Mouse (Mus musculus) forebrain, embryonic 10.5 days (tissue): ENCODE data around the gene Rusc1. TPM values are rescaled to one million over a fixed set of nuclear protein-coding genes. Genes with fewer than 3 reads are reported as not detected.

Experiments
- DNase-seq: peaks from one replicate; pipeline ENCODE4 v3.0.0-alpha.2; 2017; ENCODE audit warnings: low spot score; ENCODE audit errors: extremely low spot score
- H3K27ac ChIP-seq: fragments of 300-500 bp; sonication (generic); 2 replicates; pipeline ENCODE4 v1.5.1; 2016; ENCODE audit warnings: mild to moderate bottlenecking
- H3K27me3 ChIP-seq: fragments of 300-500 bp; sonication (generic); 2 replicates; pipeline ENCODE4 v1.6.1; 2016; ENCODE audit warnings: mild to moderate bottlenecking; ENCODE audit not compliant: poor library complexity, severe bottlenecking
- H3K36me3 ChIP-seq: fragments of 300-500 bp; sonication (generic); replicated peaks from 2 replicates; pipeline ENCODE4 v1.6.1; 2016; ENCODE audit warnings: mild to moderate bottlenecking, moderate library complexity
- H3K4me1 ChIP-seq: fragments of 300-500 bp; sonication (generic); 2 replicates; pipeline ENCODE4 v1.6.1; 2016
- H3K4me3 ChIP-seq: fragments of 300-500 bp; sonication (generic); 2 replicates; pipeline ENCODE4 v1.5.1; 2016; ENCODE audit warnings: mild to moderate bottlenecking, moderate library complexity
- H3K9me3 ChIP-seq: fragments of 300-500 bp; sonication (generic); 2 replicates; pipeline ENCODE4 v1.6.1; 2016; ENCODE audit warnings: mild to moderate bottlenecking, moderate library complexity
- WGBS: fragments of 180-500 bp; shearing (Covaris S2); methylation state at CpG from one replicate; pipeline ENCODE4 v1.1.7; 2016; 5-methylcytosine and 5-hydroxymethylcytosine counted together
- polyA plus RNA-seq: library from polyadenylated mRNA; unstranded; fragments of >200 nt; fragmentation: Nextera tagmentation; extraction: Ambion mirVana; gene quantifications from 2 replicates; pipeline ENCODE4 v1.2.1, GENCODE M21; 2016

Rusc1 gene
- 12.4 and 13.7 TPM in 2 replicates for polyA plus RNA-seq

- peak; percentile 76 for DNase-seq
- H3K4me1 ChIP-seq: peaks cover 66% of the 10 kb centered on the region
- no peaks in the 10 kb centered on the region for H3K9me3 ChIP-seq
- H3K27me3 ChIP-seq: peaks cover 62% of the 10 kb centered on the region
- peaks cover 57% of the 10 kb centered on the region for H3K36me3 ChIP-seq
- 2% methylated on average over 18 of the region's 18 CpGs for WGBS
- H3K27ac ChIP-seq: peak within 1 kb of the TSS; percentile 89
- H3K4me3 ChIP-seq: peak within 1 kb of the TSS; percentile 71
Measured at GRCm38 (mm10) chr3:89093175-89093574, at the start of gene Rusc1. Rusc1 (minus strand) TSS chr3:89093311.

- Histone ChIP-seq H3K27ac (peak overlapping the region; percentile 67), H3K4me3 (peak overlapping the region; percentile 16), H3K27me3 (peaks cover 35% of the 10 kb centered on the region), H3K9me3 (no peaks in the 10 kb centered on the region), H3K4me1 (peaks cover 10% of the 10 kb centered on the region), H3K36me3 (no peaks in the 10 kb centered on the region; the same call in 1 of the 2 replicates)
- WGBS: 39% methylated on average over 9 of the region's 9 CpGs
- DNase-seq: no peak
Measured at GRCm38 (mm10) chr3:89136365-89136764, 43.3 kb upstream of the Rusc1 start.

GRCm38 (mm10) chr3:89135958-89136357, 42.8 kb upstream of the Rusc1 start, which contains the start of gene Pklr:
Pklr (plus strand) TSS chr3:89136142.
- Histone ChIP-seq H3K27me3 (peaks cover 35% of the 10 kb centered on the region), H3K9me3 (no peaks in the 10 kb centered on the region), H3K4me1 (peaks cover 10% of the 10 kb centered on the region), H3K36me3 (no peaks in the 10 kb centered on the region), H3K27ac (peak within 1 kb of the TSS; percentile 67), H3K4me3 (peak within 1 kb of the TSS; percentile 16)
- no peak for DNase-seq
- 63% methylated on average over 3 of the region's 3 CpGs for WGBS

GRCm38 (mm10) chr3:89133752-89134151, 40.6 kb upstream of the Rusc1 start:
- no peaks in the 10 kb centered on the region for H3K9me3 ChIP-seq
- no peak for DNase-seq
- H3K4me1 ChIP-seq: peaks cover 14% of the 10 kb centered on the region
- 92% methylated on average over 1 of the region's 1 CpGs for WGBS
- peaks cover 35% of the 10 kb centered on the region for H3K27me3 ChIP-seq
- H3K36me3 ChIP-seq: no peaks in the 10 kb centered on the region
- H3K27ac ChIP-seq: peak overlapping the region; percentile 21; the same call in 1 of the 2 replicates
- no peak overlapping the region for H3K4me3 ChIP-seq

GRCm38 (mm10) chr3:89133063-89133450, 39.9 kb upstream of the Rusc1 start:
- Histone ChIP-seq H3K4me3 (no peak overlapping the region), H3K36me3 (no peaks in the 10 kb centered on the region), H3K27me3 (peaks cover 35% of the 10 kb centered on the region), H3K9me3 (no peaks in the 10 kb centered on the region), H3K27ac (peak overlapping the region; percentile 31; the same call in 1 of the 2 replicates), H3K4me1 (peaks cover 15% of the 10 kb centered on the region)
- DNase-seq: no peak
- WGBS: 87% methylated on average over 7 of the region's 7 CpGs

- DNase-seq: peak; percentile 46
- H3K4me1 ChIP-seq: peaks cover 15% of the 10 kb centered on the region
- H3K27me3 ChIP-seq: peaks cover 35% of the 10 kb centered on the region
- 15% methylated on average over 30 of the region's 30 CpGs for WGBS
- H3K27ac ChIP-seq: peak overlapping the region; percentile 48
- no peaks in the 10 kb centered on the region for H3K36me3 ChIP-seq
- H3K9me3 ChIP-seq: no peaks in the 10 kb centered on the region
- peak overlapping the region; percentile 48 for H3K4me3 ChIP-seq
Measured at GRCm38 (mm10) chr3:89132285-89133062, 39.4 kb upstream of the Rusc1 start.

DNA sequence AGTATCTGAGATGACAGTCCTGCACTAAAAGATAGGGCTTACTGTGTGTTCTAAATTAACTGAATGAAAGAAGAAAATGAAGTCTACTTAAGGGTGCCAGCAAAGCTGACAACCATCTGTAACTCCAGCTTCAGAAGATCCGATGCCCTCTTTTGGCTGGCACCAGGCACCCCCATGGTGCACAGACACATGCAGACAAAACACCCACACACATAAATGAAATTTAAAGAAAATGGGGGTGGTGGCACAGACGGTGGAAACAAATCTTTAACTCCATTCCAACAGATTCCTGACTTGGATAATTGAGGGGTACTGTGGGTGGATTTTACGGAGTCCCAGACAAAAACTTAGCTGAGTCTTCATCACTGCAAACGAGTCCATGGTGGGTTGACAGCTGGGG, 38.7 kb upstream of the Rusc1 start:
- no peaks in the 10 kb centered on the region for H3K36me3 ChIP-seq
- DNase-seq: no peak
- 57% methylated on average over 4 of the region's 4 CpGs for WGBS
- H3K27ac ChIP-seq: peak overlapping the region; percentile 48
- peak overlapping the region; percentile 48 for H3K4me3 ChIP-seq
- H3K4me1 ChIP-seq: peaks cover 15% of the 10 kb centered on the region
- H3K27me3 ChIP-seq: peaks cover 35% of the 10 kb centered on the region
- H3K9me3 ChIP-seq: no peaks in the 10 kb centered on the region

DNA sequence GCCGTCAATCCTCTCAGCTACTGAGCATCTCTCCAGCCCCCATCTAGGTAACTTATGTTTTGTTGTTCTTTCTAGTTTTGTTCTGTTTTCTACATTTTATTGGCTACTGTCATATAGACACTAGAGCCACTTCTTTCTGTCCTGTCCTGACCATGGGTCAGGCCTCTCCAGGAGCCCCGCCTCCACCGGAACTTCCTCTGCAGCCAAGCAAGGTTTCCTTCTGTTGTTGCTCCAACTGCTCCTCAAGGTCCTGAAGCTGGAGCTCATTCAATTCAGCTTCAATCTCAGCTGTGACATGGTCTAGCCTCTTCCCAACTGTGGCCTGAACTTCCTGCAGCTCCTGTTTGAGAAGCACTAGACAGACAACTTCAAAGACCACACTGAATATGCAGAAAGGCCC, 36.8 kb upstream of the Rusc1 start:
- Histone ChIP-seq H3K27ac (no peak overlapping the region), H3K9me3 (no peaks in the 10 kb centered on the region), H3K27me3 (peaks cover 26% of the 10 kb centered on the region), H3K36me3 (no peaks in the 10 kb centered on the region), H3K4me1 (peaks cover 15% of the 10 kb centered on the region), H3K4me3 (no peak overlapping the region)
- no peak for DNase-seq
- 97% methylated on average over 3 of the region's 3 CpGs for WGBS

GRCm38 (mm10) chr3:89125981-89126380, 32.9 kb upstream of the Rusc1 start:
- 94% methylated on average over 3 of the region's 3 CpGs for WGBS
- Histone ChIP-seq H3K36me3 (no peaks in the 10 kb centered on the region), H3K9me3 (no peaks in the 10 kb centered on the region), H3K27me3 (no peaks in the 10 kb centered on the region), H3K4me3 (no peak overlapping the region), H3K4me1 (peaks cover 5% of the 10 kb centered on the region; the same call in 1 of the 2 replicates), H3K27ac (no peak overlapping the region)
- no peak for DNase-seq

GRCm38 (mm10) chr3:89124241-89124640, 31.1 kb upstream of the Rusc1 start:
- Histone ChIP-seq H3K36me3 (no peaks in the 10 kb centered on the region), H3K27ac (no peak overlapping the region), H3K4me3 (no peak overlapping the region), H3K27me3 (no peaks in the 10 kb centered on the region), H3K4me1 (peaks cover 5% of the 10 kb centered on the region; the same call in 1 of the 2 replicates), H3K9me3 (no peaks in the 10 kb centered on the region)
- no peak for DNase-seq
- 92% methylated on average over 3 of the region's 3 CpGs for WGBS

DNA sequence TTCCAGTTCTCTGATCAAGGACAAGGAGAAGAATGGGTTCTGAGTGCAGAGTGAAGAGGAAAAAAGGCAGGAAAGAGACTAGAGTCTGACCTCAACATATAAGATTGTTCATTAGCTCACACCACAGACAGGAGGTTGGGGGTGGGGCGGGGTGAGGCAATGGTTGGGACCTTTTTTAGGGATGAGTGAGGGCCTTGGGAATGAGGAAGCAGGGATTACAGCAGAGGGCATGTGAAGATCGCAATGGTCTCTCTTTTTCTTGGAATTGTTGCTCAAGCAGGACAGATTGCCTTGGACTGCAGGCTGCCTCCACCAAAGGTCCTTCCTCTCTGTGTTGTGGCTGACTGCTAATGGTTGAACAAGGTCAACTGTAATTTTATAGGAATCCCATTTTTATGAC, 30.2 kb upstream of the Rusc1 start:
- WGBS: 82% methylated on average over 2 of the region's 2 CpGs
- H3K36me3 ChIP-seq: no peaks in the 10 kb centered on the region
- no peaks in the 10 kb centered on the region for H3K9me3 ChIP-seq
- H3K27ac ChIP-seq: no peak overlapping the region
- H3K4me3 ChIP-seq: no peak overlapping the region
- H3K4me1 ChIP-seq: no peaks in the 10 kb centered on the region
- no peak for DNase-seq
- H3K27me3 ChIP-seq: no peaks in the 10 kb centered on the region

DNA sequence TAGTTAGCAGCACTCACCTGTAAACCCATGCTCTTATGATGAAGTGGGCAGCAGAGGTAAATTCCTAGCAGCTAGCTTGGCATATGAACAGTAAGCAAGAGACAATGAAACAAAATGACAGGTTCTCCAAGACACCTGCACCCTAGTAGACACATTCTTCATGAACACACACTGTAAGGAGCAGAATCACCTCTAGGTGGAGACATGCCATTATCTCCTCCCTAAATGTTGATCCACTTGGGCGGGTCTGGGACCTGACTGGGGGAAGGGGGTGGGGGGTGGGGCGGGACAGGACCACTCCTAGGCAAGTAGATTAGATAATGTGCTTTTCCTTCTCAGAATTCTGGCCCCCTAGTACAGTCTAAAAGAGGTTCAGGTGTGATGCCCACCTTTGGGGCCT, 22.4 kb upstream of the Rusc1 start:
- Histone ChIP-seq H3K4me1 (no peaks in the 10 kb centered on the region), H3K4me3 (no peak overlapping the region), H3K9me3 (no peaks in the 10 kb centered on the region), H3K27me3 (no peaks in the 10 kb centered on the region), H3K36me3 (no peaks in the 10 kb centered on the region), H3K27ac (no peak overlapping the region)
- no peak for DNase-seq
- 11% methylated on average over 2 of the region's 2 CpGs for WGBS

DNA sequence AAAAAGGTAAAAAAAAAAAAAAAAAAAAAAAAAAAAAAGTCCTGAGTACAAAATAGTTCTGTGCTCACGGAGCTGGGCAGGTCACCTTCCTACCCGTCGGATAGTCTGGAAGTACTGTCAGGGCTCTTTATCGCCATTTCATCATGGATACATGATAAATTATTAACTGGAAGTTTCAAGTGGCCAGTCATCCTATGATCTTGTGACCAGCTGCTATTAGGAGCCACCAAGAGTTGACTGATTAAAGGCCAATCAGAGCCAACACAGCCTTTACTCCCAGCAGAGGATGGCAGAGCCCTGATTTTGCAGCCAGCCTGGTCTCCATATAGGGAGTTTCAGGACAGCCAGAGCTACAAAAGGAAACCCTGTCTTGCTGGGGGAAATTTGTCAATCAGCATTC, 19.9 kb upstream of the Rusc1 start:
- no peak overlapping the region for H3K27ac ChIP-seq
- WGBS: 88% methylated on average over 4 of the region's 4 CpGs
- no peak for DNase-seq
- no peak overlapping the region for H3K4me3 ChIP-seq
- H3K36me3 ChIP-seq: no peaks in the 10 kb centered on the region
- no peaks in the 10 kb centered on the region for H3K4me1 ChIP-seq
- no peaks in the 10 kb centered on the region for H3K9me3 ChIP-seq
- no peaks in the 10 kb centered on the region for H3K27me3 ChIP-seq
